Mouse (Mus musculus) CH12.LX (cell line): ENCODE data around the gene Olfr13. TPM values are rescaled to one million over a fixed set of nuclear protein-coding genes. Genes with fewer than 3 reads are reported as not detected.

ENCODE experiments used
- DNase-seq: peaks from one replicate; pipeline ENCODE4 v3.0.0-alpha.2; 2013; ENCODE audit errors: extremely low read depth
- H3K27ac ChIP-seq: 2 replicates; pipeline ENCODE4 v1.5.1; 2012; ENCODE audit warnings: low read depth, mild to moderate bottlenecking, control low read depth, moderate library complexity; ENCODE audit not compliant: insufficient read depth
- H3K27me3 ChIP-seq: replicated peaks from 2 replicates; pipeline ENCODE3; 2012; ENCODE audit warnings: inconsistent platforms
- H3K36me3 ChIP-seq, 2 experiments: replicated peaks in 1 of 2; 2 replicates each; pipeline versions ENCODE3 to v1.6.1; 2012; ENCODE audit warnings: inconsistent platforms in 1 of 2, low read length in 1 of 2, mild to moderate bottlenecking in 1 of 2, mixed read lengths in 1 of 2, moderate library complexity in 1 of 2; ENCODE audit not compliant: control insufficient read depth in 1 of 2, insufficient read depth in 1 of 2
- H3K4me1 ChIP-seq, 2 experiments: 2 replicates each; pipeline ENCODE4 v1.6.1; 2012; ENCODE audit warnings: inconsistent platforms in 1 of 2, moderate library complexity in 1 of 2; ENCODE audit not compliant: insufficient read depth in 2 of 2, control insufficient read depth in 1 of 2
- H3K4me2 ChIP-seq: 2 replicates; pipeline ENCODE4 v1.6.1; 2012; ENCODE audit warnings: low read depth, mild to moderate bottlenecking, control low read depth; ENCODE audit not compliant: poor library complexity, insufficient read depth, severe bottlenecking
- H3K4me3 ChIP-seq, 3 experiments: fragments of 150-350 bp in 1 of 3; sonication (generic) in 1 of 3; replicated peaks in 1 of 3; 2 replicates each; pipeline versions ENCODE3 to v1.5.1; 2011 to 2012; ENCODE audit warnings: low read depth in 2 of 3, low read length in 2 of 3, mild to moderate bottlenecking in 2 of 3, moderate library complexity in 2 of 3, control low read depth in 1 of 3, improper control_type of control experiment in 1 of 3, inconsistent platforms in 1 of 3, mixed read lengths in 1 of 3; ENCODE audit not compliant: poor library complexity in 1 of 3
- H3K79me2 ChIP-seq: replicated peaks from 2 replicates; pipeline ENCODE4 v1.6.1; 2012; ENCODE audit warnings: mild to moderate bottlenecking, moderate library complexity; ENCODE audit not compliant: control insufficient read depth, poor library complexity, insufficient read depth, severe bottlenecking; ENCODE audit errors: extremely low read depth
- H3K9ac ChIP-seq: 2 replicates; pipeline ENCODE4 v1.6.1; 2012; ENCODE audit warnings: low read depth, mild to moderate bottlenecking, control low read depth, moderate library complexity; ENCODE audit not compliant: insufficient read depth
- H3K9me3 ChIP-seq: replicated peaks from 2 replicates; pipeline ENCODE3; 2012; ENCODE audit warnings: low read length, inconsistent platforms, mixed read lengths
- BHLHE40 ChIP-seq: IDR thresholded peaks from 2 replicates; pipeline ENCODE4 v1.6.1; 2011; ENCODE audit warnings: mild to moderate bottlenecking, low read depth, low read length, improper control_type of control experiment
- CHD1 ChIP-seq: IDR thresholded peaks from 2 replicates; pipeline ENCODE4 v1.6.1; 2012; ENCODE audit warnings: low read depth, low read length, improper control_type of control experiment, inconsistent platforms
- ELF1 ChIP-seq: IDR thresholded peaks from 2 replicates; pipeline ENCODE4 v1.6.1; 2014; ENCODE audit warnings: low read depth, mild to moderate bottlenecking, inconsistent platforms, low read length, improper control_type of control experiment
- EP300 ChIP-seq: IDR thresholded peaks from 2 replicates; pipeline ENCODE4 v1.6.1; 2011; ENCODE audit warnings: low read length, improper control_type of control experiment
- GABPA ChIP-seq: IDR thresholded peaks from 2 replicates; pipeline ENCODE4 v1.6.1; 2012; ENCODE audit warnings: low read depth, low read length, improper control_type of control experiment, inconsistent platforms; ENCODE audit not compliant: insufficient replicate concordance
- HCFC1 ChIP-seq: IDR thresholded peaks from 2 replicates; pipeline ENCODE4 v1.6.1; 2012; ENCODE audit warnings: low read depth, mild to moderate bottlenecking, inconsistent platforms, low read length, improper control_type of control experiment
- IRF4 ChIP-seq: IDR thresholded peaks from 2 replicates; pipeline ENCODE4 v1.6.1; 2014; ENCODE audit warnings: low read depth, mild to moderate bottlenecking, inconsistent platforms, low read length, improper control_type of control experiment
- JUN ChIP-seq: IDR thresholded peaks from 2 replicates; pipeline ENCODE4 v1.6.1; 2011; ENCODE audit warnings: low read depth, mild to moderate bottlenecking, low read length, improper control_type of control experiment, moderate library complexity; ENCODE audit not compliant: insufficient read depth
- MAZ ChIP-seq: IDR thresholded peaks from 2 replicates; pipeline ENCODE4 v1.6.1; 2012; ENCODE audit warnings: low read depth, mild to moderate bottlenecking, inconsistent platforms, low read length, improper control_type of control experiment, moderate library complexity
- MEF2A ChIP-seq: IDR thresholded peaks from 2 replicates; pipeline ENCODE4 v1.6.1; 2014; ENCODE audit warnings: low read depth, mild to moderate bottlenecking, inconsistent platforms, low read length, improper control_type of control experiment, borderline replicate concordance
- MXI1 ChIP-seq: IDR thresholded peaks from 2 replicates; pipeline ENCODE4 v1.6.1; 2011; ENCODE audit warnings: mild to moderate bottlenecking, low read depth, low read length, improper control_type of control experiment
- NELFE ChIP-seq: IDR thresholded peaks from 2 replicates; pipeline ENCODE4 v1.6.1; 2011; ENCODE audit warnings: low read depth, low read length, improper control_type of control experiment
- NRF1 ChIP-seq: IDR thresholded peaks from 2 replicates; pipeline ENCODE4 v1.6.1; 2014; ENCODE audit warnings: low read depth, mild to moderate bottlenecking, inconsistent platforms, low read length, improper control_type of control experiment, moderate library complexity
- POLR2A ChIP-seq: IDR thresholded peaks from 2 replicates; pipeline ENCODE4 v1.6.1; 2011; ENCODE audit warnings: low read depth, mild to moderate bottlenecking, improper control_type of control experiment, low read length
- POLR2AphosphoS2 ChIP-seq: IDR thresholded peaks from 2 replicates; pipeline ENCODE4 v1.6.1; 2011; ENCODE audit warnings: low read depth, low read length, improper control_type of control experiment
- RAD21 ChIP-seq: IDR thresholded peaks from 2 replicates; pipeline ENCODE4 v1.6.1; 2011; ENCODE audit warnings: low read depth, mild to moderate bottlenecking, low read length, improper control_type of control experiment, moderate library complexity
- SMC3 ChIP-seq: IDR thresholded peaks from 2 replicates; pipeline ENCODE4 v1.6.1; 2011; ENCODE audit warnings: low read depth, low read length, improper control_type of control experiment
- TBP ChIP-seq: conservative IDR thresholded peaks from 2 replicates; pipeline ENCODE4 v1.6.1; 2011; ENCODE audit warnings: low read depth, low read length, improper control_type of control experiment
- TCF12 ChIP-seq: IDR thresholded peaks from 2 replicates; pipeline ENCODE4 v1.6.1; 2014; ENCODE audit warnings: low read depth, mild to moderate bottlenecking, inconsistent platforms, low read length, improper control_type of control experiment
- UBTF ChIP-seq: IDR thresholded peaks from 2 replicates; pipeline ENCODE4 v1.6.1; 2012; ENCODE audit warnings: low read depth, mild to moderate bottlenecking, inconsistent platforms, low read length, improper control_type of control experiment, moderate library complexity
- USF2 ChIP-seq: conservative IDR thresholded peaks from 2 replicates; pipeline ENCODE4 v1.6.1; 2011; ENCODE audit warnings: low read depth, low read length, improper control_type of control experiment
- ZMIZ1 ChIP-seq: IDR thresholded peaks from 2 replicates; pipeline ENCODE4 v1.6.1; 2012; ENCODE audit warnings: low read depth, mild to moderate bottlenecking, inconsistent platforms, low read length, improper control_type of control experiment
- dilution Hi-C: fragments of 300-500 bp; cut with MboI; formaldehyde crosslinking; loops from 2 replicates; pipeline ENCODE4 v1.14.3; 2020; ENCODE audit warnings: low sequenced_read_pairs; ENCODE audit not compliant: extremely low pct_unique_long_range_greater_than_20kb, extremely low pct_ligation_motif_present
- in situ Hi-C: fragments of 300-500 bp; cut with MboI; formaldehyde crosslinking; loops from 3 replicates; pipeline ENCODE4 v1.14.3; 2019; ENCODE audit warnings: low sequenced_read_pairs, low pct_ligation_motif_present, low pct_unique_long_range_greater_than_20kb, mixed read lengths
- polyA plus RNA-seq: library from polyadenylated mRNA; unstranded; fragments of >175 nt; gene quantifications from 2 replicates; pipeline ENCODE4 v1.2.1, GENCODE M21; 2012; ENCODE audit warnings: low read depth; ENCODE audit not compliant: insufficient read length
- total RNA-seq, 2 experiments: library from RNA; depleted of rRNA; stranded (reverse); fragments of 300-350 nt in 1 of 2; fragments of >200 nt in 1 of 2; gene quantifications; 2 replicates each; pipeline ENCODE4 v1.2.3; 2012 to 2014

The Olfr13 gene
- total and polyA plus RNA-seq, 3 experiments = not detected

DNA sequence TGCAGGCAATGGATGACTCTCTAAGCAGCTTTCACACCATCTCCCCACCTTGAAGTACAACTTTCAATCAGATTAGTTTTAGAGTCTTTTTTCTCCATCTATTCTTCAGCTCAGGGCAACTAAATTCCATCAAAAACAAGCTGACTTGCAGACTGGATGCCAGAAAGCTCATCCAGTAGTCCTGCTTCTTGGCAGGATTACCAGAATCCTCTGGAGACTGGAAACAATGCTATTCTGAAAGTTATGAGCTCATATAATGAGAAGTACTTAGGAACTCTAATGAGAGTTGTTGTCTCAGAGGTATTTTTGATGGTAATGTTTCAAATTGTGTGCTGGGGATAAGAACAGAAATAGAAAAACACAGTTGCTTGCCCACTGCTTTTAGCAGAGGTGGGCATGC is 24.8 kb downstream of the Olfr13 start, which contains the start of gene Olfr435:
TSS of gene Olfr435 (plus strand) at position 366 of the 400 bp plus-strand sequence.
- no peak within 1 kb of the TSS for H3K9ac ChIP-seq
- H3K4me3 ChIP-seq = no peak within 1 kb of the TSS
- no peaks in the 10 kb centered on the region for H3K36me3 ChIP-seq
- H3K4me2 ChIP-seq = no peak within 1 kb of the TSS
- no peaks in the 10 kb centered on the region for H3K9me3 ChIP-seq
- no peak within 1 kb of the TSS for H3K27ac ChIP-seq
- no peaks in the 10 kb centered on the region for H3K4me1 ChIP-seq
- dilution Hi-C loops = no loop called here
- in situ Hi-C loops = no loop called here
- no peaks in the 10 kb centered on the region for H3K79me2 ChIP-seq
- no peak for TF ChIP-seq MAZ
- no peak for TF ChIP-seq IRF4
- TF ChIP-seq JUN = no peak
- no peak for TF ChIP-seq TBP
- TF ChIP-seq CHD1 = no peak
- TF ChIP-seq BHLHE40 = no peak
- TF ChIP-seq RAD21 = no peak
- TF ChIP-seq HCFC1 = no peak
- TF ChIP-seq TCF12 = no peak
- no peak for TF ChIP-seq MXI1
- no peak for TF ChIP-seq USF2
- no peak for TF ChIP-seq ZMIZ1
- no peak for TF ChIP-seq SMC3
- TF ChIP-seq EP300 = no peak
- TF ChIP-seq POLR2AphosphoS2 = no peak
- TF ChIP-seq, all 38 proteins: peak for 0
- no peak for DNase-seq
- no peaks in the 10 kb centered on the region for H3K27me3 ChIP-seq

DNA sequence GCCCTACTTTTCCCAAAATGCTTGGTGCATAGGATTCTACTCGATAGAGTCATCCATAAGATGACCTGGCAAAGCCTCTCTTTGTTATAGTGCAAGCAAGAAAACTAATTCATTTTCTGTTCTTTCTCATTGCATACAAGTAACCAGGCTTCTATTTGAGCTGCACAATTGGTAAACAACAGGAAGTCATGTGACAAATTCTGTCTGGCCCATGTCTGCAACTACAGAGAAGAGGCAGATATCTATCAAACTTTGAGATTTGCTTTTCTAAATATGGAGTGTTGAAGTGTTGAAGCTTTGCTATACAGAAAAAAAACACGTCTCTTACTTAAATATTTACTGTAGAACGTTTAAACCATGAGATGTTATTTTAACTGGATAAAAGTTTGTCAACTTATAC is 26.2 kb downstream of the Olfr13 start:
- Histone ChIP-seq H3K27ac (no peak overlapping the region), H3K4me2 (no peak overlapping the region), H3K79me2 (no peaks in the 10 kb centered on the region), H3K4me3 (no peak overlapping the region), H3K4me1 (no peaks in the 10 kb centered on the region), H3K36me3 (no peaks in the 10 kb centered on the region), H3K9ac (no peak overlapping the region), H3K9me3 (no peaks in the 10 kb centered on the region), H3K27me3 (no peaks in the 10 kb centered on the region)
- no peak for DNase-seq
- no peak for TF ChIP-seq UBTF
- no peak for TF ChIP-seq NELFE
- no peak for TF ChIP-seq MAZ
- TF ChIP-seq NRF1 = no peak
- TF ChIP-seq EP300 = no peak
- TF ChIP-seq MXI1 = no peak
- TF ChIP-seq CHD1 = no peak
- no peak for TF ChIP-seq POLR2A
- TF ChIP-seq ZMIZ1 = no peak
- no peak for TF ChIP-seq ELF1
- no peak for TF ChIP-seq GABPA
- TF ChIP-seq MEF2A = no peak
- no peak for TF ChIP-seq POLR2AphosphoS2
- TF ChIP-seq RAD21 = no peak
- in situ Hi-C loops = no loop called here
- dilution Hi-C loops = no loop called here
